Mouse (Mus musculus) bone marrow macrophage, adult 2 months (primary cell): ENCODE measurements around the gene 5830473C10Rik. TPM values are rescaled to one million over a fixed set of nuclear protein-coding genes. Genes with fewer than 3 reads are reported as not detected.

Source experiments
- H3K27ac ChIP-seq: 2 replicates; pipeline ENCODE4 v1.5.1; 2012; ENCODE audit warnings: low read depth, low read length; ENCODE audit not compliant: insufficient read depth
- H3K4me1 ChIP-seq: 2 replicates; pipeline ENCODE4 v1.6.1; 2012; ENCODE audit warnings: low read length; ENCODE audit not compliant: control insufficient read depth, insufficient read depth
- H3K4me3 ChIP-seq: 2 replicates; pipeline ENCODE4 v1.5.1; 2012; ENCODE audit warnings: mild to moderate bottlenecking, low read length, moderate library complexity; ENCODE audit not compliant: insufficient read depth
- CTCF ChIP-seq: IDR thresholded peaks from 2 replicates; pipeline ENCODE4 v1.5.1; 2012; ENCODE audit warnings: low read depth, mild to moderate bottlenecking, low read length, moderate library complexity
- POLR2A ChIP-seq: IDR thresholded peaks from 2 replicates; pipeline ENCODE4 v1.6.1; 2012; ENCODE audit warnings: mild to moderate bottlenecking, low read depth, low read length, borderline replicate concordance
- polyA plus RNA-seq: library from polyadenylated mRNA; stranded (reverse); fragments of >200 nt; gene quantifications from 2 replicates; pipeline ENCODE4 v1.2.4, GENCODE M21; 2012; ENCODE audit not compliant: missing spikeins, insufficient read depth, insufficient read length

Gene 5830473C10Rik
- polyA plus RNA-seq, 1 experiment: not detected

- H3K27ac ChIP-seq: no peak overlapping the region
- no peak overlapping the region for H3K4me3 ChIP-seq
- TF ChIP-seq POLR2A (no peak), CTCF (no peak)
- H3K4me1 ChIP-seq: 0 out of 2 replicates have a peak, but pooled peaks cover 5% of the 10 kb centered on the region
Observed at GRCm38 (mm10) chr5:90641218-90641610, 80.3 kb downstream of the 5830473C10Rik start.

- TF ChIP-seq CTCF: no peak
- TF ChIP-seq POLR2A: no peak
- Histone ChIP-seq H3K4me3 (no peak overlapping the region), H3K27ac (no peak overlapping the region), H3K4me1 (0 out of 2 replicates have a peak, but pooled peaks cover 4% of the 10 kb centered on the region)
Observed at GRCm38 (mm10) chr5:90645579-90645978, 84.7 kb downstream of the 5830473C10Rik start.

DNA sequence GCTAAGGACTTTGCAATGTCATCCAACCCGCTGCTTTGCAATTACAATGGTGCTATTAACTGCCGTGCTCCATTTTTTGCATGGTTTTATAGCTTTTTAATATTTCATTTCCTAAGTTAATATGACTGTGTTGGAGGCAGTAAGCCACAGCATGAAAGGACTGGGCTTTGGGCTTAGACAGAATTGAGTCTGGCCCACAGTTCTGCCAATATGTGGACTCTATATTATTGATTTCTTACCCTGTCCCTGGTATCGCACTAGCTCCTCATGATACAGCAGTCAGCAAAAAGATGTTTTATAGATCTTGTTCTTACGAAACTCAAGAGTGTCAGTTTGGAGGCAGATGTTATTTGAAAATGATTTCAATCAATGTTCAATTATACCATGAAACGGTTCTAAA lies 85.5 kb downstream of the 5830473C10Rik start:
- TF ChIP-seq CTCF: no peak
- no peak for TF ChIP-seq POLR2A
- H3K4me1 ChIP-seq: no peaks in the 10 kb centered on the region
- H3K27ac ChIP-seq: no peak overlapping the region
- no peak overlapping the region for H3K4me3 ChIP-seq

Other genes with a start within 250 kb of the 5830473C10Rik start
- gene Ankrd17, start 194.5 kb upstream of the 5830473C10Rik start, polyA plus RNA-seq: 39.2 and 40.0 TPM in 2 replicates
- gene Gm9958, start 193.9 kb upstream of the 5830473C10Rik start, polyA plus RNA-seq: 2.3 and 3.4 TPM in 2 replicates
- not detected in 2 replicates for gene Alb, start 100.2 kb upstream of the 5830473C10Rik start, polyA plus RNA-seq
- gene Afp, start 70.4 kb upstream of the 5830473C10Rik start, polyA plus RNA-seq: 1.6 and 3.9 TPM in 2 replicates
- not detected in 2 replicates for gene Afm, start 42.2 kb upstream of the 5830473C10Rik start, polyA plus RNA-seq
- not detected in 2 replicates for gene Rassf6, start 79.5 kb downstream of the 5830473C10Rik start, polyA plus RNA-seq
- gene Cxcl5, start 198.3 kb downstream of the 5830473C10Rik start, polyA plus RNA-seq: 0.35 TPM in 1 of 2 replicates, not detected in the other
- gene Ppbp, start 207.4 kb downstream of the 5830473C10Rik start, polyA plus RNA-seq: 0.86 and 1.3 TPM in 2 replicates
- gene Pf4, start 211.3 kb downstream of the 5830473C10Rik start, polyA plus RNA-seq: 349 and 380 TPM in 2 replicates
- gene Cxcl3, start 225.0 kb downstream of the 5830473C10Rik start, polyA plus RNA-seq: not detected in 2 replicates
- not detected in 2 replicates for gene Cxcl15, start 233.4 kb downstream of the 5830473C10Rik start, polyA plus RNA-seq